Mouse (Mus musculus): ENCODE measurements around the gene 4930523C07Rik.

- TF ChIP-seq CTCF (conservative IDR thresholded peaks at IDR 0.05; ENCODE audit: insufficient read depth, insufficient read length, low read depth, low read length) (no peak), POLR2A (IDR thresholded peaks at IDR 0.05; ENCODE audit: low read depth, low read length) (no peak)
Measured at GRCm38 (mm10) chr1:160042351-160042750, 1.8 kb upstream of the 4930523C07Rik start.
